Mouse (Mus musculus) forelimb bud, embryonic 11.5 days (tissue): ENCODE measurements at regions not wholly inside any gene's neighbourhood (a gene's known extent, or its start where the extent isn't known, plus 50 kb on each side); places are given as distances from the start of the nearest gene placed in this dataset.
A peak's percentile ranks its signal among the peaks of the same experiment; 100 is the strongest.

Experiments used
- DNase-seq: peaks from one replicate; pipeline ENCODE4 v3.0.0-alpha.2; 2012; ENCODE audit warnings: low read depth, low spot score

DNA sequence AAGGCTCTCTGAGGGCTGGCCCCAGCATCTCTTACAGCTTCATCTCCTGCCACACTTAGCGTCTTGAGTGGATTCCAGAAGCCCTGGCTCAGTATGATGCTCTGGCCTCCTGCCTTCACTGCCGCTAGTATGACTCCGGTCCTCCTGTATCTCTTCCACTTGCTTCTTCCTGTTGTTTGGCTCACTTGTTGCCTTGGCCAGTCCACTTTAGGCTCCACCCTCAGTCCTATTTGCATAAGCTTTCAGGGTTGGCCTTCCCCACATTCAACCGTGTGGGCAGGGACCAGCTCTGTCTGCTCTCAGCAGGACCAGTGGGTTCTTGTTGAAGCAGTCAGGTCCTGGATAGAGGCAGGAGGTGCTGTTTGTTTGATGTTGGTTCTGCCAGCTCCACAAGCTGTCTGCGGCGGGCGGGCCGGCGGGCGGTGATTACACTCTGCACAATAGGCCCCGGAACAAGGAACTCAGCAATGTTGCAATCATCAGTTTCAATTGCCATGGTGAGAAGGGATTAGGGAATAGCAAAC is 232.6 kb upstream of the Chd6 start:
- peak; percentile 58 for DNase-seq

DNA sequence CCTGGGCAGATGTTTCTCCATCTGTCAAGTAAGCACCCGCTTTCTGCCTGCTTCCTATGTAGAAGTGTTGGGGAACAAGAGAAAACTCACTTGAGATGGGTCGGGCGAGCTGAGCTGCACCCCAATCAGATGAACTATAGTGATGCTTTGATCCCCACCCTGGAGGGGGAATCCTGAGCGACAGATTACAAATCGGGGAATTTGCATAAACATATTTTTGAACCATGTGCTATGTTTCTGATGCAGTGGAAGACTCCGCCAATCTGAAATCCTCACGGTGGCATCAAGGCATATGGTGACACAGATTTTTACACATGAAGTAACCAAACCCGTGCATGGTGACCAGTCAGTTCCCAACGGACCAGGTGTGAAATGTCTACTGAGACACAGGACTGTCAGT is 231.4 kb upstream of the Chd6 start:
- DNase-seq = no peak

DNA sequence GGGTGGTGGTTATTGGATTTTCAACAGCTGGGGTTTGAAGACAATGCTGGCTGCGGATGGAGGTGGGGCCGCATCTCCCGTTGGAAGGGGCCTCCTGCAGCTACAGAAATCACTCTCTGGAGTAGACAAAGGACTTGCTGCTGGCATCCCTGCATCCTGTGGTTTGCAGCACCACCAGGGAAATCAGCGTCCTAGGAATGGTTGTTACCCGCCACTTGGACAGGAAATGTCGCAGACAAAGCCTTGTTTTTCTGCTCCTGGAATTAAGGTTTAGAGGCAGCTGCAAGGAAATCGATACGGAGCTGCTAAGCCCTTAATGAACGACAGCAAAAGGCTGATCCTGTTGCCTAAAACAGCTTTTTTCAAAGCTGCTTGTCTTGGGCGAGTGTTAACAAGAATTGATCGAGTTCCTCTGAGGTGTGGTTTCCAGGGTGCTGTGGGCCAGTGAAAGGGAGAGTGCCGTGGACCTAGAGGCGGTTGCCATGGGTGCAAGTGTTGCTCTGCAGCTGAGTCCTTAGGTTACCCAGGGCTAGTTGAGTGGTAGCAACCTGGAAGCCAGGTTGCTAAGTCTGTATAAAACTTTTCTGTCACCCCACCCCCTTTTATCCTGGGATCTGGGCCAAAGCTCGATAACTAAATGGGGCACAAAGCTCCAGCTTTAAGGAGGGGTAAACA is 230.6 kb upstream of the Chd6 start:
- peak; percentile 30 for DNase-seq

DNA sequence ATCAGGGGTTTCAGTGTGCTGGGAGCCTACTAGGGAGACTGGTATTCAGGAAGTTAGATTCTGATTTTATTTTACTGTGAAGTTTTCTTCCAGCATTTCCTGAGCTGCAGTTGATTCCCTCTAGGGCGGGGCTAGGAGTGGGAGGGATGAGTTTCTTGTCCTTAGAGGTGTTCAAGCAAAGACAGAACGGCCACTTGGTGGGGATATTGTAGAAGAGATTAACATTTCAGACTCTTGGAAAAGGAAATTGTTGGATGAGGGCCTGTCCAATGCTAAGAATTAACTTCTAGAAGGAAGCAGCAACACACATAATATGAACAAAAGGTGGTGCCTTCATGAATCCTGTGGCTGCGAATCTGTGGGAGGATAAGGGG is 230.1 kb upstream of the Chd6 start:
- DNase-seq = no peak

DNA sequence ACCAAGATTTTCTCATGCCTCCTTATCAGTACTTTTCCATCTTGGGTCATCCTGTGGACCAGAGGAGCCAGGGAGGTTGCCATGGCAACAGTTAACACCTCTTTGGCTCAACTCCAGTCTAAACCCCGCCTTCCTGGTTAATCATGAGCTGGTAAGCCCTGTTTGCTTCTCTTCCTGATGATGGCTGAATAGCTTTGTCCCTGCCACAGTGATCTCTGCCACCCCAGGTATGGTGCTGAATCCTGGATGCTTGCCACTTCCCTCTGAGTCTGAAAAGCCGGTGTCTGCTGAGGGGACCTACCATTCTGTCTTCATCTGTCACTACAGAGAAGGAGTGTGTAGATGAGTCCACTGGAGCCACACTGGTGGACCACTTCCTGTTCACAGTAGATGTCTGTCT is 223.8 kb upstream of the Chd6 start:
- DNase-seq = no peak

DNA sequence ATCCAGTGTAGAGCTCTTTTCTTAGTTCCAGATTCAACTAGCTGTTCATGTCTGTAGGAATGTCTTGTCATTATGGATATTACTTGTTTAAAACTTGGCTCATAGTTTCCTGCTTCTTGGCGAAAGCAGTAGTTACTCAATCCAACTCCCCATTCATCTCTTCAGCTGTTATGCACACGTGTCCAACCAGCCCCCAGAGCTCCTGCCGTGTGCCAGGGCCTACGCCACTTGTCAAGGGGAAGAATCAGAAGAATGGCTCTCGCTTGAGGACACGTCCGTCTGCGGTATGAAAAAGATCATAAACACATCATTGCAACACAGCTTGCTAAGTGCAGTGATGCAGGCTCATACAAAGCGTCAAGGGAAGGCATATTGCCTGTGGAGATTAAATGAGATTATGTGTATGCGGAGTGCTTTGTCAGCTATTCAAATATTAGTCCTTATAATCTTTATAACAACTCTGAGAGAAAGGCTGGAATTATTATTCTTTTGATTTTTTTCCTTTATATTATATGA is 223.0 kb upstream of the Chd6 start:
- DNase-seq = no peak

DNA sequence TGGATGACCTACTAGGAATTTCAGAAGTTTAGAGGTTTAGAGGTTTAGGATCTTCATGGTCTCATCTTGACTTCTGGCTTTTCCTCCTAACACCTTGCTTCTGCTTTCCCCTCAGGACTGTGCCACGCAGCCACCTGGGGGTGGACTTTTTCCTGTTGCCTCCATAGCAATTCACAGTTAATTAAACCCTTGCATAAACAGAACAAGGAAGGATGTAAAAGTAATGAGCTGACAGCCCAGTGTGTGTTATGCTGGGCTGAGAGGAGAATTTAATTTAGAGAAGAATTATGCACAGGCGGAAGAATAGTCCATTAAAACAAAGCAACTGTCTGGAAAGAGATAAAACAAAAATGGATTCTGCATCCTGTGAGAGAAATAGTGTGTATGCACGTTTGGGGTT is 193.9 kb upstream of the Chd6 start:
- no peak for DNase-seq

DNA sequence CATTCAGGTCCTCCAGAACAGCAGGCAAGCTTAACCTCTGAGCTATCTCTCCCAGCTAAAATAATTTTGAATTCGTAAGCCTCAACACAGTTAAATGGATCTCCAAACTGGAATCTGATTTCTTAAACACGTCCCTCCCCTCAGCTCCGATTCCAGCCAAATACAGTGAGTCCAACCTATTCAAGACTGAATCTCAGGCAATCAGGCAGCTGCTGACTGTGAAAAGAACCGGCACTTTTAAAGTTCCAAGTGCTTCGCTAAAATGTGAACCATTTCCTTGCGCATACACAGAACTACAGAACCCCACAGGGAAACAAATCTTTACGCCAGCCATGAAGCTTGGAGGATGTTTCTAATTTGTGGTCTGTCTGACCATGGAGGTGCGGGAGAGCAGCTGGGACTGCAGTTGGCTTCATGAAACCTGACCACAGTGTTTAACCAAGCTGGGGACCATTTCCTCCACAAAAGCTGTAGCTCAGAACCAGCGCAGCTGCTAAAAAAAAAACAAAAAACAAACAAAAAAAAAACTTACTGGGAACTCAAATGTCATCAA is 160.1 kb upstream of the Chd6 start:
- DNase-seq = peak; percentile 50

DNA sequence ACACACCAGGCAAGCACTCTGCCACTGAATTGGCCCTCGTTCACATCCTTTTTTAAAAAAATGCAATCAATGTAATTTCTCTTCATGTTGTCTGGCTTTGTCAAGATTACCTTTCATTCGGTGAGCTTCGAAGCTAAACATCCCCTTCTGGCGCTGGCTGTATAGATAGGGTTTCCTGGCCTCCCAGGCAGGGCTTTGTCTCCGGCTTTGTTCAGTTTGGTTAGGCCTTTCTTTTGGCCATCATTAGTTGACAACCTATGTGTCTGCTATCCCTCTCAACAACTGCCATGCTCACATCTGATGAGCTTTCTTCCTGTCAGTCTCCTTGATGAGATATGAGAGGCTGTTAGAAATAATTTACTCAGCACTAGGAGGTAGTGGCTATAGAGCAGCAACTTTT is 157.6 kb upstream of the Chd6 start:
- no peak for DNase-seq

DNA sequence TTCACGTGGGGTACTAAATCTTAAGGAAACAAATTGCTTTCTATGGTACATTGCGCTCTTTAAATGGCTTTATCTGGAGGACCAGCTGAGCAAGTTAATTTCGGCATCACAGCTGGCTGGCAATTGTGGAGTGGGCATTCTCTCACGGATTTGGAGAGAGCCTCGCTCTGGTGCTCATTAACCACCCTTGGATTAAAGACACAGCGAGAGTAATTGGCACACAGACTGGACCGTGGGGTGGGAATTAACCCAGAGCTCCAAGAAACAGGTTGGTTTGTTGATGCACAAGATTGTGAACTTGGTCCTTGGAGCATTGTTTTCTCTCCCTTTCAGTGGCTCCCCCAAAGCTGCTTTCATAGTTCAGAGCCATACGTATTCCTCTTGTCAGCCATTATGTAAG is 156.3 kb upstream of the Chd6 start:
- no peak for DNase-seq

DNA sequence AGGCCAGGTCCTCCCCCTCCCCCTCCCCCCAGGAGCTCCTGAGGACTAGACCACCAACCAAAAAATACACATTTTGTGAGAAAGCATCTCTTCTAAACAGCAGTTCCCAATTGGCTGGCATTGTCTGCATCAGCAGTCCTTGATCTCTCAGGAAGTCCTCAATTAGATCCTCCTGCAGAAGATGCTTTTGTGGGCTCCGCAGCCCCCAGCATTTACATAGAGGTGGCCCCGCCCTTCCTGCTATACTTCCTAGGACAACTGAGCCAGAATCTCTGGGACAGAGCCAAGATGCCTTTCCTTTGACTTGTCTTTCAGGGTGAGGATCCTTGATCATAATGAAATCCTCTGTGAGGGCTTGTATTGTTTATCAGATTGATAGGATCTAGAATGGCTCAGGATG is 143.9 kb upstream of the Chd6 start:
- DNase-seq = no peak

DNA sequence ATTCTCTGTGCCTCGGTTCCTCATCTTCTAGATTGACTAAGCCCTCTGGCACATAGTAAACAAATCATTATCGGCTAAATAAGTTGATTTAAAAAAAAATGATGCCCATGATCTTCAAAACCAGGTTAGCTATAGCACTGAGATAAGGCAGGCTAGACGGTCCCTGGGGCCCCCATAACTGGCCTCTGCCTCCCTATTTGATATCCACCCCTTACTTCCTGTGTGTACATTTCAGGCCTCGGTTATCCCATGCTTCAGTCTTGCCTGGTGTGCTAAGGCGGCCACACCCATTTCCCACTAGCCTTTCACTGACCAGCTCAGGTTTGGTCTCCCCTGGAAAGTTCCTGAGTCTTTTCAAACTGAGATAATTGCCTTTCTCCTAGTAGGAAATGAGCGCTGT is 132.8 kb upstream of the Chd6 start:
- no peak for DNase-seq

DNA sequence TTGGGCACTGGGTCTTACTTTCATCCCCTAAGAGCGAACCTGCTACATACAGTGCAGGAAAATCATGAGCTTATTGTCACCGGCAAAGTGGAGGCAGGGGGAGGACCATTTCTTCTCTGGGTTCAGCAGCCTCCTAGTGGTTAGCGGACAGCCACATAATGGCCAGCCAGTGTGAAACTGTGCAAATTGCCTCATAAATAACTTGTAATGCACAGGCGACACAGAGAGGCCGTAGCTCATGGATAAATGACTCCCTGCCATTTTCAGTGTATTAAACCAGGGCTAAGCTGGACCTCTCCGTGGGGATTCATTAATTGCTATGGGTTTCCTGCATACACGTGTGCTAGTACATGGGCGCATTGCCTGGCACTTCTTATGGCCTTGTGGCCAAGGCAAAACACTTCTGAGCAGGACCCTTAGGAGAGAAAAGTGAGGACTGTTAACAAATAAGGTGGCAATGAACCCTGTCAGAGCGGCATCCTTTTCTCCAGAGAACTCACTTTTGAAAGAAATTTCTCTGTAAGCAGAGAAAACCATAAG is 128.5 kb upstream of the Chd6 start:
- peak; percentile 66 for DNase-seq

DNA sequence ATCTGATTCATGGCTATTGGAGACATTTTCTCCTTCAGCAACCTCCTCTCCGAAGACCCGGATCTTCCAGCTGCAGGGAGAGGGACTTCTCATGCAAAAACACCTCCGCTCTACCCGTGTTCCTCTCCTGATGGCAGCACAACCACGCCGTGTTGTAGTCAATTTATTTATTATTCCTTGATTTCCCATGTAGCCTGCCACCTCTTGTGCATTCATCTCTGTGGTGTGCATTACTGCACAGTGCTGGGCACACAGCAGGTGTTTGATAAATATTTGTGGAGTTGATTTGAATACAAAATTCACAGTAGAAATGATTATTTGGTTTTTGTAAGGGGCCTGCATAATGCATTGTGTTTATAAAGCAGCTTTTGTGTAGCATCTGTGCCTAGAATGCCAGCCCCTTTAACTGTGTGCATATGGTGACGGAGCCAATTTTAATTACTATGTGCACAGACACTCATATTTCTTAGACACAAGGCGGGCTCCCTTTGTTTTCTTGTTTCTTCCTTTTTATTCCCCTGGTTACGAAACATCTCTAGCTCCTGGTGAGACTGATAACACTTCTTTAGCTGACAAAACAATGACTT is 124.4 kb upstream of the Chd6 start:
- DNase-seq = no peak

DNA sequence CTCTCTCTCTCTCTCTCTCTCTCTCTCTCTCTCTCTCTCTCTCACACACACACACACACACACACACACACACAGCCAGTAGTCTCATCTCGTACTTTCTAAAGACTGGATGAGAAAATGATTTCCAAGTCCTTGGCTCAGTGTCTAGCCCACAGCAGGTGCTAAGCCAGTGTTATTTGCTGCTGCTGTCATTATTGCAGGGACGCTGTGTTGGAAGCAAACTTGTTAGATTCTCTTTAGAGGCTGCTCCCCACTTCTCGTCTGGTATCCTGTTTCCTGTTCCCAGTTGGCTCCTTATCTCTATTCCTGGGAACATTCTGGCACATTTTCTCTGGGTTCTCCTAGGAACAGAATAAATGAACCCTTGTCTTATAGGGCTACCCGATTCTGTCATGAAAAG is 122.5 kb upstream of the Chd6 start:
- DNase-seq = no peak

DNA sequence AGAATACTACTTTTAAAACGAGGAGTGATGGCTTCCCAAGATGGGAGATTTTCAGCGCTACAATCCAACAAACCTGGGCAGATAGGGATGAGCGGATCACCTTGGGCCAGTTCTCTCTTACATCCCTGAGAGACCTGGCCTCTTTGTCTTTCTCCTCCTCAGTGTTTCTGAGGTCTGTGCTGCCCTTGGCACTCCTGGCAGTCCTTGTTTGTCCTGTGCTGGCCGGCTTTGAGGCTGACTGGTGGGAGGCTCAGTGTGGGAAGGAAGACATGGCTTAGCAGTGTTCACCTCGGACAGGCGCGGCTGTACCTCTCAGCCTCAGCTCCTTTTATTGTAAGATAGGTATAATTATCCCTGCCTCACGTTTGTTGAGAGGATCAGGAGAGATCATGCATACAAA is 106.9 kb upstream of the Chd6 start:
- no peak for DNase-seq

DNA sequence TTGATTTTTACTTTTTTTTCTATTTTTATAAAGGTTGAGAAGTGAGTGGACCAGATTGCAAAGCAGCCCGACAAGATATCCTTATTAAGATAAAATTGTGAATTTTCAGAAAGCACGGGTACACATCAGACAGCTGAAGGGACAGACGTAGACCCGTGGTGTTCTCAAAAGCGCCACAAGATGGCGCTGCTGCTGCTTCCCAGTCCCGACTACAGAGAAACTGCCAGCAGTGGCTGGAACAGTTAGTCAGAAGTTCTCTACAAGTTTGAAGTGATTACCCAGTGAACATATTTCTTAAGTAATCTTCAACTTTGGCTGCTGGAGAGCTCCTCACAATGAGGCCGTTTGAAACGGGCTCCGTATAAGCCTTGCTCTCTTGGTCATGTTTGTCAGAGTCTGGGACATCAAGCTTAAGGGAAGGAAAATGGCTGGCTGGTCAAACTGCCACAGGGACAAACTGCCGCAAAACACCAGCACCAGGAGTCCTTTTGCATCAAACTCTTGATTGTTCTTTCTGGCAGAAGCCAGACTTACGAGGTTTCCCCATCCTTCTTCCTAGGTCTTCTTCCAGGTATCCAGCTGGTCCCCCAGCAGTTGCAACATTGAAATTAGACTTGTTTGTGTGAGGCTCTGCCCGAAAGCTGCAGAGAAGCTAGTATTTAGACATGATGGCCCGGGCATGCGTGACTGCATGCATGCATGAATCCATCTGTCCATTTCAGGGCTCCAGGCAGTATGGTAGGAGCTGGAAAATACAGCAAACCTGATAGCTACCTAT is 106.0 kb upstream of the Chd6 start:
- peak; percentile 90 for DNase-seq

DNA sequence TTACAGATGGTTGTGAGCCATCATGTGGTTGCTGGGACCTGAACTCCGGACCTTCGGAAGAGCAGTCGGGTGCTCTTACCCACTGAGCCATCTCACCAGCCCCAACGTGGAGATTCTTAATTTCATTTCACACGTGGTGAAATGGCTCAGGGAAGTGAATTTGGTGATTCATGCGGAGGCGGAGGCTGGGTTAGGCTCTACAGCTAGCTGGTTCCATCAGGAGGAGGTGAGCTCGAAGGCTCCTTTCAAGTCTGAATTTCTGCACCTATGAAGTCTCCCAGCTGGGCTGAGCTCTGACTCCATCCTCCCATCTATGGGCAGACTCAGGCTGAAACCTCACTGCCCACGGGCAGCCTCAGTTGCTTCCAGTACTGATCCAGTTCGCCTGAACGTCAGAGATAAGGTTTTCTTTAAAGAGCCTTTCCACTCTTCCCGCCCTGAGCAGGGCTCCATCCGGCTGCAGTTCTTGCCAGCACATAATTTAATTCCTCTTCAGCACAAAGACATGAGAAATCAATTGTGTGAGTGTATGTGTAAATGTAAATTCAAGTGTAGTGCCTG is 103.5 kb upstream of the Chd6 start:
- no peak for DNase-seq

DNA sequence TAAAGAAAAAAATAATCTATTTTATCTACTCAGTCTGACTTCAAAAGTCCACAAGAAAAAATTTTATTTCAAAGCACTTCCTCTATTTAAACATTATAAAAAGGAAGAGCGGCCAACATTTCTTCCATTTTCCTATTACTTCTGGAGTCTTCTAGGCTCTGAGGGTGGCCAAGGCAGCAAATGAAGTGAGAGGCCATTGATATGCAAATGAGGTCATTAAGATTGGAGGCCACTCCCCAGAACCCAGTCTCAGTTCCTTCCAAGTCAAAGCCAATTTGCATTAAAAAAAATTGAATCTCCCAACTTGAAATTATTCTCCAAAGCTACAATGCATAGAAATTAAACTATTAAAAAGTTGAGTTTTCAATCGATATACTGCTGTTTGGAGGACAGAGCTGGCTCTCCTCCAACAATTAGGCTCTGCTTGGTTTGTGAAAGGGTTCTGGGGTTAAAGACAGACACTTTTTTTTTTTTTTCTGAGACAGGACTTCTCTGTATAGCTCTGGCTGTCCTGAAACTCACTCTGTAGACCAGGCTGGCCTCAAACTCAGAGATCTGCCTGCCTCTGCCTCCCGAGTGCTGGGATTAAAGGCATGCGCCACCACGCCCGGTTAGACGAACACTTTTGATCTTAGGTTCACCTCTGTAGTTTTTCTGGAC is 88.0 kb upstream of the Chd6 start:
- no peak for DNase-seq

DNA sequence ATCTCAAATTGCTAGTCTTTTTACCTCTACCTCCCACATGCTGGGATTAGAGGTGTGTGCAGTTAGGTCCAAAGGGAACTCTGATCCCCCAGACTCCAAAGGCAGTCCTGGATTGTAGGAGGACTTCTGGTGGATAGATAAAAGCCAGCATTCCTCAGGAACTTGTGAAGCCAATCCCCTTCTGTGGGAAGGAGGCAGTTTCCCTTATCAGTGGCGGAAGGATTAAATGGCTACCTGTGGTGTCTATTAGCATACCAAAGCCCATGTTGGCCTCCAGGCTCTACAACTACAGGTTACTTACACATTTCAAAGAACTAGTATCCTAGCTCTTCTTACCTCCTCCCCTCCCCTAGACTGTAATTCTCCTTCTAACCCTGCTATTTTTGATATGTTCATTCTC is 78.6 kb upstream of the Chd6 start:
- DNase-seq = no peak

DNA sequence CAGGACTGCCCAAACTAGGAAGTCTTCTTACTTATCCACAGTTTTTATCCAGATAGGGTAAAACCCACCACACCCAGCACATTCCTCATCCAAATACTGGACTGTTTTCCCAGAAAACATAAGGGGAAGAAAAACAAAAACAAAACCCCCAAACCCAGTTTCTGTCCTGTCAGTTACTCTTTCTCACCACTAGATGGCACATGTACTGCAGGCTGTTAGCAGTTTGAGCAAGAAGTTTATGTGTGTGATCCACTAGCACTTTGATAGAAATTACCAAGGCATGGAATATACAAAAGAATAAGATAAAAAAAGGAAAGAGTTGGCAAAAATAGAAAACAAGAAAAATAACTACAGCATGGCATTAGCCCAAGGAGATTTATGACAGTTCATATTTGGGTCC is 76.2 kb upstream of the Chd6 start:
- DNase-seq = no peak
